Mouse (Mus musculus) NIH3T3 (cell line): ENCODE results near the gene Ptpn23.
A peak's percentile ranks its signal among the peaks of the same experiment; 100 is the strongest.
"Not testable (repeated sequence)": the region's sequence is repeated elsewhere in the genome, so short reads cannot be mapped to it uniquely, and the experiment has no call there.

ENCODE experiments used
- DNase-seq: peaks from one replicate; pipeline ENCODE4 v3.0.0-alpha.2; 2012; ENCODE audit warnings: low read depth

Ptpn23 gene

DNA sequence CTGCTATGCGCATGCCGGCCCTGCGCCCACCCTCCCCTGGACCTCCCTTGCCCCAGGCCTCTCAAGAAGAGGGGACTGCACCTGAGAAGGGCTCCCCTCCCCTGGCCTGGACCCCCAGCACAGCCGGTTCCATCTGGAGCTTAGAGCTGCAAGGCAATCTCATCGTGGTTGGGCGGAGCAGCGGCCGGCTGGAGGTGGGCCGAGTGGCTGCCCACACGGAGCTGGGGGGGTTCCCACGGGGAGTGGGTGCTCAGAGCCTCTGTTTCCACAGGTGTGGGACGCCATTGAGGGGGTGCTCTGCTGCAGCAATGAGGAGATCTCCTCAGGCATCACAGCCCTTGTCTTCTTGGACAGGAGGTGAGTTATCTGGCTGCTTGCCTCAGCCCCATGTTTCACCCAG is 26.7 kb downstream of the Ptpn23 start:
- no peak for DNase-seq

DNA sequence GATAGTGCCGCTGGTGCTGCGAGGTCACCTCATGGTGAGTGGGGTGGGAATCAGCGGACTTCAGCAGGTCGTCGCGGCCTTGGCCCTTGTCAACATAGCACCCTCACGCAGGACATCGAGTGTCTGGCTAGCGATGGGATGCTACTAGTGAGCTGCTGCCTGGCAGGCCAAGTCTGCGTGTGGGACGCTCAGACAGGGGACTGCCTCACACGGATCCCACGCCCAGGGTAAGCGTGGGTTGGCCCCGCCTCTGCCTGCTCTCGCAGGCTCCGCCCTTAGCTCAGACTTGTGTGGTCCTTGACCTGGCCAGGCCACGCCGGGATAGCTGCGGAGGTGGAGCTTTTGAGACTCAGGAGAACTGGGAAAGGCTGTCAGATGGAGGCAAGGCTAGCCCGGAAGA is 27.4 kb downstream of the Ptpn23 start:
- DNase-seq, result no peak

DNA sequence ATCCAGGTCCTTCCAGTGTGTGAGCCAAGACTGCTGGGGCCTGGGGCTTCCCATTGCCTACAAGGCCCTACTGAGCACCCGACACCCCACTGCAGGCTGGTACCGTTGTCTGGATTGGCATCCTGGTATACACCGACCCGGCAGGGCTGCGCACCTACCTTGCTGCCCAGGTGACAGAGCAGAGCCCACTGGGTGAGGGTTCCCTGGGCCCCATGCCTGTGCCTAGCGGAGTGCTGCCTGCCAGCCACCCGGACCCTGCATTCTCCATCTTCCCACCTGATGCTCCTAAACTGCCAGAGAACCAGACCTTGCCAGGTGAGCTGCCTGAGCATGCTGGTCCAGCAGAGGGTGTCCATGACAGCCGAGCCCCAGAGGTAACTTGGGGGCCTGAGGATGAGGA is 28.7 kb downstream of the Ptpn23 start:
- DNase-seq, result no peak

DNA sequence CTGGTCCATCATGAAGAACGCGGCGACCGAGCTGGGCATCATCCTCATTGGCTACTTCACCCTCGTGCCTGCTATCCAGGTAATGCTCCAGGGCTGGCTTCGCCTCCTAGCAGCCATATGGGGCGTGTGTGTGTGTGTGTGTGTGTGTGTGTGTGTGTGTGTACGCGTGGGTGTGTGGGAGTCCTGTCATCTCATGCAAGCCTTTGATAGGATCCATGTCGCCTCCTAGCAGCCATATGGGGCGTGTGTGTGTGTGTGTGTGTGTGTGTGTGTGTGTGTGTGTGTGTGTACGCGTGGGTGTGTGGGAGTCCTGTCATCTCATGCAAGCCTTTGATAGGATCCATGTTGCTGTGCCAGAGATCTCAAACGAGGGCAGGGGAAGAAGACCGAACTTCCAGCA is 30.4 kb downstream of the Ptpn23 start:
- DNase-seq, result not testable (repeated sequence)

DNA sequence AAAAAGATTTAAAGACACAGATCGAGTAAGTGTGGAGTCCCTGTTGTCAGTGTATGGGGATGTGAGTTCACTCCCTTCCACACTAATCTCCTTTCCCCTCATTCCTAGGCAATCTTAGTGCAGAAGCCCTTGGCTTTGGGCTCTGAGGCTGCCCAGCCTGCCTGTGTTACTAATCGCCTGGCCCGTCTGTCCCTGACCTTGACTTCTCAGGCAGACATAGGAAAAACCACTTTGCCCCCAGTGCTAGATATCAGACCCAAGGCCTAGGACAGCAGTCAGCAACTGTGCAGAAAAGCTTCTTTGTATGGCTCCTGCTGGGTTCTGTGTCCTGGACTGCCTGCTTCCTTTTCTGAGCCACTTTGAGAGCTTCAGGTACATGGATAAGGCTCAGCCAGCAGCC is 32.3 kb downstream of the Ptpn23 start:
- no peak for DNase-seq

DNA sequence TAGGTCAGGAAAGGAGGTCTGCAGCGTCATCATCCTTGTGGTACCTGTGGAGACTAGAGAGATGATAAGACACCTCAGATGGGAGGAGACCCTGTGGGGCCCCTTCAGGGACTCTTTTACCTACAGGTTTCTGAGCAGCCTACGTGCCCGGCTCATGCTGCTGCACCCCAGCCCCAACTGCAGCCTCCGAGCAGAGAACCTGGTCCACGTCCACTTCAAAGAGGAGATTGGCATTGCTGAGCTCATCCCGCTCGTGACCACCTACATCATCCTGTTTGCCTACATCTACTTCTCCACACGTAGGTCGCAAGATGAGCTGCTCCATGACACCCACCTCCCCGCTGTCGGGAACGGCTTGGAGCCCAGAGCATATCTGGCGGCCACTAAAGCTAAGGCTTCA is 34.1 kb downstream of the Ptpn23 start:
- DNase-seq, result no peak

DNA sequence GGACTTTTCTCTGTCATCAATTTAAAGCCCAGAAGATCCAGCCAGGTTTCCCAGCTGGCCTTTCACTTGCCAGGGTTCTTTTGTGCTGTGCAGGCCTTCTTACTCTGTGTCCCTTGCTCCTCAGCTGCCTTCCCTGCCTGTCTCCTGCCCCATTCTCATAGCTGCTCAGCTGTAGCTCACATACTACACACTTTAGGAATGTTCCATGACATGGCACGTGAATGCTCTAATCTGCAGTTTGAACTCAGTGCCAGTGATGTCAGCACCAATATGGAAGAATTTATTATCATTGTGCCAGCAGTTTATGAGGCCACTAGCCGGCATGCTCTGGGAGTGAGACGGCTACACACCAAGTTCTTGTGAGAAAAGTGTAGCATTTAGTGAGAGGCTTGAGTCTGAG is 38.2 kb downstream of the Ptpn23 start:
- DNase-seq, result peak; percentile 68

DNA sequence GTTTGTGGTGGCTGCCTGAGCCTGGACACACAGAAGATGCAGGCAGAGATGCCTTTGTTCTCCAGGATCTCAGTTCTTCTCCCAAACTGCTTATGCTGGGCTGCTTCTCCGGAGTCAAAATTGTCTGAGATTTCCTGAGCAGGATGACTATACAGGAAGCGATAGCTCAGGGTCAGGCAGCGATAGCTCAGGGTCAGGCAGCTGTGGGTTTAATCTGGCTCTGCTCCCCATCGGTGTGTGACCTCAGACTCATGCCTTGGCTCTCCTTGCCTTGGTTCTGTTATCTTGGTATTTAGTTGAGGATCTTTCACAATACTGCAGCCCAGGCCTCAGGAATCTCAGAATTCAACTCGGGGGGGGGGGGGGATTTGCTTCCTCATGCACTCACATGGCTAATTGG is 41.3 kb downstream of the Ptpn23 start:
- DNase-seq, result peak; percentile 85

DNA sequence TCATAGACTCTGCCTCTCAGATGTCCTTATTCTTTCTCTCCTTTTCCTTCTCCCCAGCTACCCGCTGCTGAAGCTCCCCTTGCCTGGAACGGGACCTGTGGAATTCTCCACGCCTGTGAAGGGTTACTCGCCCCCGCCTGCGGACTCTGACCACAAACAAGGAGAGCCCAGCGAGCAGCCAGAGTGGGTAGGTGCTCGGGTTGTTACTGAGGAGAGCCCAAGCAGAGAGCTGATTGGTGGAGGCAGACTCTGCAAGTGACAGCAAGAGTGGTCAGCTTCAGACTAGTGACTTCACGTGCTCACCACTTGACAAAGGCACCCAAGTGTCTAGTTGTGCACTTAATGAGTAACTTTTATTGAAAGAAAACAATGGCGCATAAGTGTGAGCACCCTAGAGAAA is 45.7 kb downstream of the Ptpn23 start:
- no peak for DNase-seq

DNA sequence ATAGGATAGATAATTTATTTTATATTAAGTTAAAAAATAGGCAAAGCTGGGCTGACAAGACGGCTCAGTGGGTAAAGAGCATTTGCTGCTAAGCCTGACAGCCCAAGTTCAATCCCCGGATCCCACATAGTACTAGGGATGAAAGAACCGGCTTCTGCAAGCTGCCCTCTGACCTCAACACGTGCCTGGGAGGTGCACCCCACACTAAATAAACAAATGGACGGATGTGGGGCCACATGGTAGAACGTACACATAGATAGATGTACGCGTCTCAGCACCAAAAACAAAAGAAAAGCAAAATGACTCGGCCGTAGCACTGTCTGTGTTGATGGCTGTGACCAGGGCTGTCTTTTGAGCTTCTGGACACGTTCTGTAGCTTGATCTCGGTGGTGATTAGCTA is 46.7 kb downstream of the Ptpn23 start:
- no peak for DNase-seq

DNA sequence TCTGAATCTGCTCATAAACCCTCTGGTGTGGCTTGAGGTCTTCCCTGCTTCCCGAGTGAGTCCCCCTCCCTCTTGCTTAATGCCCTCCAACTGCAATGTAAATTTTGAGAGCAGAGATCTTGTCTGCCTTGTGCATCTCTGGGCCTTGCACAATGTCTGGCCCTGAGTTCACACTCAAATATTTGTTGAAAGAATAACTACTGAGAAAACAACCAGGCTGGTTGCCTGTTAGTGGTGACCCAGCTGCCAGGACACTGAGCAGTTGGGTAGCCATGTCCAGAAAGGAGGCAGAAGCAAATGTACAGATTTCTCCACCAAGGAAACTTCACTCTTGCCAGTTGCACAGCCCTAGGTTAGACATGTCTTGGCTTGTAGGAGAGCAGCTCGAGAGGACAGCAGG is 49.7 kb downstream of the Ptpn23 start:
- peak; percentile 28 for DNase-seq

DNA sequence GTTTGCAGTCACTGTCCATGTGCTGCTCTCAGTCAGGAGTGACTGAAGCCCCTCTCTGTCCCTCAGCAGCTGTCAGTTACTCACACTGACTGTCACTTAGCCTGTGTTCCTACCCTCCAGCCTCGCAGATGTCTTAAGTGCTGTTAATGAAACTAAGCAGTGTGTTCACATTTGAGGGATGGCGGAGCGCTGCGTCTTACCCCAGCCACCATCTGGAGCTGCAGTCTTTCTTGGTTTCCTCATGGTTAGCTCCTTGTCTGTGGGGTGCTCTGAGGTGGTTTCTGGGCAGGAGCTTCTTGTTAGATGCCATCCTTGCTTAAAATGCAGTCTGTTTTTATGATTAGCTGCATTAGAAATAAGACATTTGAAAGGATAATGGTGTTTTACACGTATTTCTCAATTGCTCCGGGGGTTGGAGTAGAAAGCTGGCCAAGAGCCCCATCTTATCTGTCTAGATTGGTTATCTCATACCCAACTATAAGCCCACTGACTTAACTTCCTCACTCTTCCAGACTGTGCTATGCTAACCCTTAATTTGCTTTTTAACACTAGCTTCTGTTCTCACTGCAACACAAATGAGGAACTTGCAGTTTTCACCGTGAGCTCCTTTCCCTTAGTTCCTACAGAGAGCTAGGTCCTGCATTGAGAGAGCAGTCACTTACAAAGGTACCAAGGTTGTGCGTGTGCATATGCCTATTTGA is 55.9 kb downstream of the Ptpn23 start:
- no peak for DNase-seq

DNA sequence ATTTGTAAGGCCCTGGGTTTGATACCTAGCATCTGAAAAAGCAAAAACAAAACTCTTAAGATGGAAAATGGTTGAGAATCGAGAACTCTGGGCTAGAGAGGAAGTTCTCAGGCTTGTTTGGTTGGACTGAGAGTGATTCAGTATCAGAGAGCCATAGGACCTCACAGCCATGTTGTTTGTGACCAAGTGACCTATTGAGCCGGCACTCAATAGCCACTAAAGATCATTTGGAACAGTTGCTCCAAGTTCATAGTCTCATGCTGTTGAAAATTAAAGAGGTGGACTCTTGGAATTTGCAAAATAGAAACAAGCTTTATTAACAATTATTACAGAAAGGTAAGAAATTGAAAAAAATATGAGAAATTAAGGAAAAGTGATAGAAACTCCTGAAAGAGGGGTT is 56.7 kb downstream of the Ptpn23 start:
- DNase-seq, result no peak

DNA sequence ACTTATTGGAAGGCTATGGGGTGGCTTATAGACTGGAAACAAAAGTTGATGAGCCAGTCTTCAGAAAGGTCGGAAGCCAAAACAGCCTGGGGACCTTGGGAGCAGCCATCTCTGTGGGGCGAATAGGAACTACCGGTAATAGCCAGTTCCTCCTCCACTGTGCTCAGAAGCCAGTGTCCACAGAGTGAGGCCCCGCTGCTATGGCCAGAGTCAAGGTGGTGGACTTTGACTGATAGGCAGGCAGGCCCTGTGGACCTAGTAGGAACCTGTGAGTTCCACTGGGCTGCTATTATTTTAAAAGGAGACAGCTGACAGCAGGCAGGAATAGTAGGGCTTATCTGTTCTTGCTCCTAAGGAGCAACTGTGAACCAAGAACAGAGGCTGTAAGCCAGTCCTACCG is 57.4 kb downstream of the Ptpn23 start:
- no peak for DNase-seq

DNA sequence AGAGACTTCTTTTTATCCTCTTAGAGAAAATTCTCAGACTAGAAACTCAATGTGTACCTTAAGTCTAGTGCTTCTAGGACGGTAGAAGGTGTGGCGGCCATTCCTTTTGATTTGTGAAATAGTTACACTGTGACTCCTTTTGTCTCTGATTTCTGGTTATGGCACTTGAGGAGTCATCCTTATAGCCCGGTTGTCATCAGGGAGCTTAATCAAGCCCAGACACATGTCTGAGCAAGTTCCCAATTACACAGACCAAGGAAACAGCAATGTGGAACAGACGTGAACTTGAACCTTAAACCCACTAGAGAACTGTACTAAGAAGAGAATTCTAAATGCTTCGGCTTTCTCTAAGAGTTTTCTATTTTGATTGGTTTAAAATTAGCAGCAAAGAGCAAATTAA is 57.8 kb downstream of the Ptpn23 start:
- no peak for DNase-seq

DNA sequence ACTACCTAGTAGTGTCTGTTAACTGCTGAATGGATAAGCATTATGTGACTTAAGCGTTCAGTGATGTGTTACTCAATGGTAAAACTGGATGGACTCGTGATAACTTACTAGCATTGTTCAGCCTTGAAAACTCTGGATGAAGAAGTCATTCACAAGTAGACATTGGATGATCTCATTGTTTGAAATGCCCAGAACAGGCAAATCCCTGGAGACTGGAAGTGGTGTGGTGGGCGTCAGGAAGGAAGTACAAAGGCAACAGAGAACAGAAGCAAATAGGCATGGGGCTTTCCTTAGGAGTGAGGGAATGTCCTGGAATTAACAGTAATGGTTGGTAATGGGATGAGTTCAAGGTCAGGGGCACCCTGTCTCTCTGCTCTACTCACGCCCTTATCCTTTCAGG is 59.1 kb downstream of the Ptpn23 start:
- peak; percentile 20 for DNase-seq

DNA sequence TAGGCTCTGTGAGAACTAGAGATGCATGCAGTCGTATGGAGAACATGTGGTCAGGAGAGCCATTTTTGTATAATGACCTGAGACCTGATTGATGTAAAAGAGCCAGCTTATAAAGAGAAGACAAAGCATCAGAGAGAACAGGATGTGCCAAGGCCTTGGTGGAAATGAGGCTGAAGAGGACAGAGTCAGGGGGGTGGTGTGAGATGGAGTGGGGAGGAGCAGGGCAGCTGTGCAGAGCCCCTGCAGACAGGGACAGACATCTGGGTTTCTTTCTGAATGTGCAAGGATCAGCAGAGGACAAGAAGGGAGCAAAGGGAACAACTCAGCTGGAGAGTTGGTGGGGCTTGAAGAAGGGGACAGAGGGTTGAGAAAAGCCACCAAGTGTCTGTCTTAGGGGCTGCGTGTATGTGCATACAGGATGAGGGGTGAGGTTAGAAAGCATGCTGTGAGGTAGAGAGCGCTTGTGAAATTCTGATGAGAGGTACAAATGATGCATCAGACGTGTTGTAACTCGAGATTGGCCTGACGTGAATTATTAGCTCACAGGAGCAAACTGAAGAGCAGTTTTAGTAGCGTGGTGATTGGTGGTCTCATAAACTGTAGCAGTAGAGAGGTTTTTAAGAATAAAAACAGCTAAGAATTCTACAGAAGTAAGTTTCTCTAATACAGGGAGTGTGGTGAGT is 62.8 kb downstream of the Ptpn23 start:
- DNase-seq, result peak; percentile 28

DNA sequence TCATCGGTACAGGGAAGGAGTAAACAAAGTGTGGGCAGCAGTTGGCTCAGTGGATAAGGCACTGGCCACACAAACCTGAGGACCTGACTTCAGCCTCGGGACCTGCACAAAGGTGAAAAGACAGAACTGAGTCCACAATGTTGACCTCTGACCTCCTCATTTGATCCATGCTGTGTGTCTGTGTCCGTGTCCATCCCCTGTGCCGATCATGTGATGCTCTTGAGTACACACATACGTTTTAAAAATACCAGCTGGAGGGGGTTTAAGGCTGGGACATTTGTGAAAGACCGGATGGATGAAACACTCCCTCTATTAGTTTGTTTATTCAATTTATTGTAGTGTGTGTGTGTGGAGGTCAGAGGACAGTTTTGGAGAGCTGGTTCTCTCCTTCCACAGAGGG is 64.2 kb downstream of the Ptpn23 start:
- DNase-seq, result no peak

DNA sequence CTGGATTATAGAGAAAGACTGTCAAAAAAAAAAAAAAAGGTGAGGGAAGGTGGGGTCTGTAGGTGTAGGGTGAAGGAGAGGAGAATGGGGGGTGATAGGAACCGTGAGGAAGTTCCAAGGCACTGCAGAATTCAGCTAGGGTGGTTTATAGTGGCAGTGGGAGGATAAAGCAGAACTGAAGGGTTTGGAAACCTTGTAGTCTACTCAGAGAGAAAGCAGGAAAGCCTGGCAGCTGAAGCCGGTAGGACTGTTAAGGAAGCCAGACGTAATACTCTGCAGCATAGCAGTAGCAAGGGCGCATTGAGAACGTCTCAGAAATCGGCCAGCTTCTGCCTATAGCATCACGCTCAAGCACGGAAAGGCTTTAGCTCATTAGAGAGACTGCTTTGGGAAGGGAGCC is 66.0 kb downstream of the Ptpn23 start:
- DNase-seq, result no peak

DNA sequence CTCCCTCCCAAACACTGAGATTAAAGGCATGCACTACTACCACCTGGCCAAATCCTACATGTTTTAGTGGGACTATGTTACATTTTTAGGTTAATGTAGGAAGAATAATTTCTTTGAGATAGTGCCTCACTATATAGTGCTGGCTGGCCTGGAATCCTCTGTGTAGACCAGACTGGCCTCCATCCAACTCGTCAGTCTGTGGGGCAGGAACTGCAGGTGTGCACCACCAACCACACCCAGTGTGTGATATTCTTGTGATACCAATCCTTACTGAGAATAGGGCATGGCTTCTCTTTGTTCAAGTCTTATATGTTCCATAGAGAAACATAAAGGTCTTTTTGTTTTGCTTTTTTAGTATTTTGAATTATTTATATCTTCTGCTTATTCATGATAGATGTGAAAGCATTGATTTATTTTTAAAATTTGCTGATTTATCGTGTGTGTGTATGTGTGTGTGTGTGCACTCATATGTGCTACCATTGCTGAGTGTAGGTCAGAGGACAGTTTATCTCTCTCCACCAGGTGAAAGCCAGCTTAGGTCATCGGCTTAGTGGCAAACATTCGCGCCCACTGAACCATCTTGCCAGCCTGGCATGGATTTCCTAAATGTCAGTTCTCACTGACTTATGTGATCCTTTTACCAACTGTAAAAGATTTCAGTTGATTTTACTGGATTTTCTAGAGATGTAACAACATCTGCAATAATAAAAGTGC is 67.8 kb downstream of the Ptpn23 start:
- no peak for DNase-seq
